Mouse (Mus musculus) retina, embryonic 14.5 days (tissue): ENCODE data around the gene Atg2b.

Experiments used
- DNase-seq: peaks from one replicate; pipeline ENCODE4 v3.0.0-alpha.2; 2015; ENCODE audit warnings: low spot score

Gene Atg2b

GRCm38 (mm10) chr12:105685001-105685691, at the start of gene Atg2b:
Atg2b (minus strand) TSS chr12:105685211.
- peak; percentile 97 for DNase-seq

- no peak for DNase-seq
Observed at GRCm38 (mm10) chr12:105733370-105734159, 48.6 kb upstream of the Atg2b start.

- no peak for DNase-seq
Observed at GRCm38 (mm10) chr12:105730851-105731460, 45.9 kb upstream of the Atg2b start.

- peak; percentile 73 for DNase-seq
Observed at GRCm38 (mm10) chr12:105727964-105728363, 43.0 kb upstream of the Atg2b start.

- DNase-seq: no peak
Observed at GRCm38 (mm10) chr12:105727268-105727667, 42.3 kb upstream of the Atg2b start.

GRCm38 (mm10) chr12:105725736-105726135, 40.7 kb upstream of the Atg2b start:
- DNase-seq: no peak

GRCm38 (mm10) chr12:105724616-105725015, 39.6 kb upstream of the Atg2b start:
- DNase-seq: no peak

GRCm38 (mm10) chr12:105722657-105723056, 37.6 kb upstream of the Atg2b start:
- DNase-seq: peak; percentile 90

GRCm38 (mm10) chr12:105721452-105722132, 36.6 kb upstream of the Atg2b start:
- peak; percentile 41 for DNase-seq

GRCm38 (mm10) chr12:105720196-105720595, 35.2 kb upstream of the Atg2b start:
- DNase-seq: no peak

GRCm38 (mm10) chr12:105718616-105719015, 33.6 kb upstream of the Atg2b start:
- no peak for DNase-seq

GRCm38 (mm10) chr12:105705799-105706487, 20.9 kb upstream of the Atg2b start, which contains the start of gene Ak7:
Ak7 (plus strand) TSS chr12:105705976.
- peak; percentile 92 for DNase-seq

- no peak for DNase-seq
Observed at GRCm38 (mm10) chr12:105700433-105700832, 15.4 kb upstream of the Atg2b start.

- DNase-seq: no peak
Observed at GRCm38 (mm10) chr12:105697104-105697780, 12.2 kb upstream of the Atg2b start.

GRCm38 (mm10) chr12:105695848-105696247, 10.8 kb upstream of the Atg2b start:
- no peak for DNase-seq

- DNase-seq: no peak
Observed at GRCm38 (mm10) chr12:105694021-105694420, 9.0 kb upstream of the Atg2b start.

GRCm38 (mm10) chr12:105689435-105689834, 4.4 kb upstream of the Atg2b start:
- no peak for DNase-seq

- DNase-seq: no peak
Observed at GRCm38 (mm10) chr12:105688546-105688945, 3.5 kb upstream of the Atg2b start.

- DNase-seq: no peak
Observed at GRCm38 (mm10) chr12:105687416-105687815, 2.4 kb upstream of the Atg2b start.

GRCm38 (mm10) chr12:105686791-105687190, 1.8 kb upstream of the Atg2b start:
- DNase-seq: no peak
